Mouse (Mus musculus): Measurements from ENCODE around the gene Camk1d. TPM values are rescaled to one million over a fixed set of nuclear protein-coding genes. Genes with fewer than 3 reads are reported as not detected.
A peak's percentile ranks its signal among the peaks of the same experiment; 100 is the strongest.

Camk1d gene
- polyA plus RNA-seq, 2 experiments = 0.63 to 0.83 TPM

GRCm38 (mm10) chr2:5614308-5614705 is 100.0 kb downstream of the Camk1d start:
- H3K4me1 ChIP-seq (replicated peaks; ENCODE audit: control insufficient read depth in 2 of 2, insufficient read depth in 2 of 2, low read length in 1 of 2) = peaks cover 20 to 30% of the 10 kb centered on the region in 2 experiments
- no peak overlapping the region for H3K9ac ChIP-seq (replicated peaks)
- H3K9me3 ChIP-seq (ENCODE audit: control insufficient read depth, low read length) = no peaks in the 10 kb centered on the region
- no peak overlapping the region for H3K4me2 ChIP-seq (ENCODE audit: low read depth)
- 67% methylated on average over 2 of the region's 2 CpGs for WGBS (ENCODE audit: insufficient replicate concordance)
- no peak for TF ChIP-seq EP300 (IDR thresholded peaks at IDR 0.05; ENCODE audit: low read depth)
- no peak for TF ChIP-seq CTCF (IDR thresholded peaks at IDR 0.05; ENCODE audit: low read depth)
- no peaks in the 10 kb centered on the region for H3K27me3 ChIP-seq (ENCODE audit: control insufficient read depth, insufficient read depth, low read length)
- no peak overlapping the region for H3K4me3 ChIP-seq (ENCODE audit: insufficient read depth in 1 of 2, low read depth in 2 of 2, low read length in 2 of 2)
- no peak for ATAC-seq (ENCODE audit: insufficient read depth)
- no peaks in the 10 kb centered on the region for H3K36me3 ChIP-seq (replicated peaks; ENCODE audit: control insufficient read depth, insufficient read depth, low read depth)
- peak overlapping the region; percentile 18; the same call in 1 of the 2 replicates for H3K27ac ChIP-seq
- DNase-seq (ENCODE audit: low read depth in 3 of 3, low spot score in 3 of 3) = no peak

GRCm38 (mm10) chr2:5613651-5614307 is 100.5 kb downstream of the Camk1d start:
- Histone ChIP-seq H3K27me3 (ENCODE audit: control insufficient read depth, insufficient read depth, low read length) (no peaks in the 10 kb centered on the region), H3K4me3 (ENCODE audit: insufficient read depth in 1 of 2, low read depth in 2 of 2, low read length in 2 of 2) (no peak overlapping the region), H3K27ac (no peak overlapping the region), H3K36me3 (replicated peaks; ENCODE audit: control insufficient read depth, insufficient read depth, low read depth) (no peaks in the 10 kb centered on the region), H3K9me3 (ENCODE audit: control insufficient read depth, low read length) (no peaks in the 10 kb centered on the region), H3K4me1 (replicated peaks; ENCODE audit: control insufficient read depth in 2 of 2, insufficient read depth in 2 of 2, low read length in 1 of 2) (peaks cover 20 to 30% of the 10 kb centered on the region in 2 experiments), H3K9ac (replicated peaks) (no peak overlapping the region), H3K4me2 (ENCODE audit: low read depth) (no peak overlapping the region)
- DNase-seq (ENCODE audit: low read depth in 3 of 3, low spot score in 3 of 3) = no peak
- WGBS (ENCODE audit: insufficient replicate concordance) = 36% methylated on average over 12 of the region's 12 CpGs
- TF ChIP-seq EP300 (IDR thresholded peaks at IDR 0.05; ENCODE audit: low read depth) (no peak), CTCF (IDR thresholded peaks at IDR 0.05; ENCODE audit: low read depth) (no peak)
- no peak for ATAC-seq (ENCODE audit: insufficient read depth)

- no peak for ATAC-seq (ENCODE audit: insufficient read depth)
- no peaks in the 10 kb centered on the region for H3K9me3 ChIP-seq (ENCODE audit: control insufficient read depth, low read length)
- H3K9ac ChIP-seq (replicated peaks) = no peak overlapping the region
- H3K27ac ChIP-seq = no peak overlapping the region
- H3K4me1 ChIP-seq (replicated peaks; ENCODE audit: control insufficient read depth in 2 of 2, insufficient read depth in 2 of 2, low read length in 1 of 2) = peaks cover 20 to 30% of the 10 kb centered on the region in 2 experiments
- H3K4me2 ChIP-seq (ENCODE audit: low read depth) = no peak overlapping the region
- 20% methylated on average over 1 of the region's 1 CpGs for WGBS (ENCODE audit: insufficient replicate concordance)
- no peak for TF ChIP-seq CTCF (IDR thresholded peaks at IDR 0.05; ENCODE audit: low read depth)
- TF ChIP-seq EP300 (IDR thresholded peaks at IDR 0.05; ENCODE audit: low read depth) = no peak
- H3K36me3 ChIP-seq (replicated peaks; ENCODE audit: control insufficient read depth, insufficient read depth, low read depth) = no peaks in the 10 kb centered on the region
- no peak overlapping the region for H3K4me3 ChIP-seq (ENCODE audit: insufficient read depth in 1 of 2, low read depth in 2 of 2, low read length in 2 of 2)
- no peaks in the 10 kb centered on the region for H3K27me3 ChIP-seq (ENCODE audit: control insufficient read depth, insufficient read depth, low read length)
- no peak for DNase-seq (ENCODE audit: low read depth in 3 of 3, low spot score in 3 of 3)
Observed at GRCm38 (mm10) chr2:5611601-5612000, 102.7 kb downstream of the Camk1d start.

GRCm38 (mm10) chr2:5610521-5610920 is 103.8 kb downstream of the Camk1d start:
- Histone ChIP-seq H3K4me3 (ENCODE audit: insufficient read depth in 1 of 2, low read depth in 2 of 2, low read length in 2 of 2) (no peak overlapping the region), H3K36me3 (replicated peaks; ENCODE audit: control insufficient read depth, insufficient read depth, low read depth) (no peaks in the 10 kb centered on the region), H3K9me3 (ENCODE audit: control insufficient read depth, low read length) (no peaks in the 10 kb centered on the region), H3K4me2 (ENCODE audit: low read depth) (no peak overlapping the region), H3K9ac (replicated peaks) (no peak overlapping the region), H3K4me1 (replicated peaks; ENCODE audit: control insufficient read depth in 2 of 2, insufficient read depth in 2 of 2, low read length in 1 of 2) (peaks cover 20 to 29% of the 10 kb centered on the region in 2 experiments), H3K27me3 (ENCODE audit: control insufficient read depth, insufficient read depth, low read length) (no peaks in the 10 kb centered on the region), H3K27ac (no peak overlapping the region)
- DNase-seq (ENCODE audit: low read depth in 3 of 3, low spot score in 3 of 3) (no peak), ATAC-seq (ENCODE audit: insufficient read depth) (no peak)
- TF ChIP-seq CTCF (IDR thresholded peaks at IDR 0.05; ENCODE audit: low read depth) = no peak
- no peak for TF ChIP-seq EP300 (IDR thresholded peaks at IDR 0.05; ENCODE audit: low read depth)
- WGBS (ENCODE audit: insufficient replicate concordance) = 67% methylated on average over 4 of the region's 4 CpGs

GRCm38 (mm10) chr2:5607920-5608841 is 106.1 kb downstream of the Camk1d start:
- no peak overlapping the region for H3K9ac ChIP-seq (replicated peaks)
- WGBS (ENCODE audit: insufficient replicate concordance) = 68% methylated on average over 11 of the region's 11 CpGs
- TF ChIP-seq EP300 (IDR thresholded peaks at IDR 0.05; ENCODE audit: low read depth) (no peak), CTCF (IDR thresholded peaks at IDR 0.05; ENCODE audit: low read depth) (no peak)
- DNase-seq (ENCODE audit: low read depth in 3 of 3, low spot score in 3 of 3) (no peak), ATAC-seq (ENCODE audit: insufficient read depth) (no peak)
- H3K27me3 ChIP-seq (ENCODE audit: control insufficient read depth, insufficient read depth, low read length) = no peaks in the 10 kb centered on the region
- H3K4me2 ChIP-seq (ENCODE audit: low read depth) = no peak overlapping the region
- no peak overlapping the region for H3K27ac ChIP-seq
- no peaks in the 10 kb centered on the region for H3K9me3 ChIP-seq (ENCODE audit: control insufficient read depth, low read length)
- H3K4me3 ChIP-seq (ENCODE audit: insufficient read depth in 1 of 2, low read depth in 2 of 2, low read length in 2 of 2) = no peak overlapping the region
- H3K4me1 ChIP-seq (replicated peaks; ENCODE audit: control insufficient read depth in 2 of 2, insufficient read depth in 2 of 2, low read length in 1 of 2) = peaks cover 3 to 9% of the 10 kb centered on the region in 2 experiments; a peak in 2 of 4 replicates
- no peaks in the 10 kb centered on the region for H3K36me3 ChIP-seq (replicated peaks; ENCODE audit: control insufficient read depth, insufficient read depth, low read depth)

Data from liver, embryonic 14.5 days (tissue).